Mouse (Mus musculus): Measurements from ENCODE around the gene Msl3. TPM values are rescaled to one million over a fixed set of nuclear protein-coding genes. Genes with fewer than 3 reads are reported as not detected.
"Not testable (repeated sequence)": the region's sequence is repeated elsewhere in the genome, so short reads cannot be mapped to it uniquely, and the experiment has no call there.

Gene Msl3
- total RNA-seq (2021) = 10 to 100 TPM; 47.5 to 48.7 TPM

- intact Hi-C loops (cut with DNase I) = no loop called here
- peak; percentile 75 for DNase-seq (ENCODE audit: low spot score)
Observed at GRCm38 (mm10) chrX:168673525-168674406, at the start of gene Msl3. TSS of gene Msl3 (minus strand) at chrX:168673898.

- no peak for DNase-seq (ENCODE audit: low spot score)
- intact Hi-C loops (cut with DNase I) = loop anchor here (5.0 kb wide), 1 partner anchor 214 kb away; no protein-coding TSS in a partner anchor
Observed at GRCm38 (mm10) chrX:168717969-168718368, 44.3 kb upstream of the Msl3 start.

- DNase-seq (ENCODE audit: low spot score) = no peak
- intact Hi-C loops (cut with DNase I) = no loop called here
Observed at GRCm38 (mm10) chrX:168674407-168674962, 787 bp upstream of the Msl3 start.

GRCm38 (mm10) chrX:168672913-168673524 lies 679 bp downstream of the Msl3 start:
- no peak for DNase-seq (ENCODE audit: low spot score)
- intact Hi-C loops (cut with DNase I) = no loop called here

GRCm38 (mm10) chrX:168672425-168672824 lies 1.3 kb downstream of the Msl3 start:
- intact Hi-C loops (cut with DNase I) = no loop called here
- peak; percentile 40 for DNase-seq (ENCODE audit: low spot score)

- peak; percentile 14 for DNase-seq (ENCODE audit: low spot score)
- intact Hi-C loops (cut with DNase I) = loop anchor here (10.0 kb wide), 3 partner anchors 271 to 651 kb away; no protein-coding TSS in a partner anchor
Observed at GRCm38 (mm10) chrX:168663982-168664689, 9.6 kb downstream of the Msl3 start.

GRCm38 (mm10) chrX:168660236-168660635 lies 13.5 kb downstream of the Msl3 start:
- intact Hi-C loops (cut with DNase I) = loop anchor here (10.0 kb wide), 3 partner anchors 275 to 655 kb away; no protein-coding TSS in a partner anchor

GRCm38 (mm10) chrX:168659803-168660202 lies 13.9 kb downstream of the Msl3 start:
- intact Hi-C loops (cut with DNase I) = loop anchor here (10.0 kb wide), 3 partner anchors 275 to 655 kb away; no protein-coding TSS in a partner anchor
- DNase-seq (ENCODE audit: low spot score) = not testable (repeated sequence)

More at GRCm38 (mm10) chrX:168660236-168660635, 13.5 kb downstream of the Msl3 start:
- DNase-seq (ENCODE audit: low spot score) = no peak

- intact Hi-C loops (cut with DNase I) = no loop called here
Observed at GRCm38 (mm10) chrX:168659275-168659674, 14.4 kb downstream of the Msl3 start.

GRCm38 (mm10) chrX:168657795-168658194 lies 15.9 kb downstream of the Msl3 start:
- intact Hi-C loops (cut with DNase I) = no loop called here

More at GRCm38 (mm10) chrX:168659275-168659674, 14.4 kb downstream of the Msl3 start:
- no peak for DNase-seq (ENCODE audit: low spot score)

GRCm38 (mm10) chrX:168649336-168649735 lies 24.4 kb downstream of the Msl3 start:
- no peak for DNase-seq (ENCODE audit: low spot score)
- intact Hi-C loops (cut with DNase I) = no loop called here

More at GRCm38 (mm10) chrX:168657795-168658194, 15.9 kb downstream of the Msl3 start:
- DNase-seq (ENCODE audit: low spot score) = no peak

- DNase-seq (ENCODE audit: low spot score) = no peak
- intact Hi-C loops (cut with DNase I) = no loop called here
Observed at GRCm38 (mm10) chrX:168647746-168648145, 26.0 kb downstream of the Msl3 start.

- intact Hi-C loops (cut with DNase I) = no loop called here
- DNase-seq (ENCODE audit: low spot score) = no peak
Observed at GRCm38 (mm10) chrX:168643451-168643850, 30.2 kb downstream of the Msl3 start.

GRCm38 (mm10) chrX:168639556-168640356 lies 33.9 kb downstream of the Msl3 start:
- peak; percentile 29 for DNase-seq (ENCODE audit: low spot score)
- intact Hi-C loops (cut with DNase I) = no loop called here

Other genes with a start within 250 kb of the Msl3 start
- not detected for gene Frmpd4, start 96.7 kb downstream of the Msl3 start, total RNA-seq (2021)
- 1 to 10 TPM; 3.2 to 3.4 TPM for gene Arhgap6, start 121.2 kb upstream of the Msl3 start, total RNA-seq (2021)